Mouse (Mus musculus): ENCODE data around the gene Asic2.

Gene Asic2

GRCm38 (mm10) chr11:81602971-81603370 is 365.3 kb downstream of the Asic2 start:
- no peak for DNase-seq (ENCODE audit: low spot score)

GRCm38 (mm10) chr11:81601736-81602135 is 366.5 kb downstream of the Asic2 start:
- no peak for DNase-seq (ENCODE audit: low spot score)

GRCm38 (mm10) chr11:81597601-81598000 is 370.7 kb downstream of the Asic2 start:
- no peak for DNase-seq (ENCODE audit: low spot score)

- DNase-seq (ENCODE audit: low spot score), result no peak
These were observed 373.0 kb downstream of the Asic2 start for GRCm38 (mm10) chr11:81595235-81595634.

GRCm38 (mm10) chr11:81592776-81593175 is 375.5 kb downstream of the Asic2 start:
- no peak for DNase-seq (ENCODE audit: low spot score)

GRCm38 (mm10) chr11:81590911-81591310 is 377.3 kb downstream of the Asic2 start:
- DNase-seq (ENCODE audit: low spot score), result no peak

- DNase-seq (ENCODE audit: low spot score), result no peak
These were observed 379.6 kb downstream of the Asic2 start for GRCm38 (mm10) chr11:81588630-81589029.

GRCm38 (mm10) chr11:81587942-81588341 is 380.3 kb downstream of the Asic2 start:
- DNase-seq (ENCODE audit: low spot score), result no peak

- DNase-seq (ENCODE audit: low spot score), result no peak
These were observed 381.1 kb downstream of the Asic2 start for GRCm38 (mm10) chr11:81587114-81587513.

GRCm38 (mm10) chr11:81584506-81584905 is 383.8 kb downstream of the Asic2 start:
- DNase-seq (ENCODE audit: low spot score), result no peak

- DNase-seq (ENCODE audit: low spot score), result no peak
These were observed 385.1 kb downstream of the Asic2 start for GRCm38 (mm10) chr11:81583195-81583594.

GRCm38 (mm10) chr11:81582161-81582560 is 386.1 kb downstream of the Asic2 start:
- DNase-seq (ENCODE audit: low spot score), result no peak

GRCm38 (mm10) chr11:81579753-81580152 is 388.5 kb downstream of the Asic2 start:
- DNase-seq (ENCODE audit: low spot score), result no peak

GRCm38 (mm10) chr11:81570406-81570805 is 397.9 kb downstream of the Asic2 start:
- no peak for DNase-seq (ENCODE audit: low spot score)

- DNase-seq (ENCODE audit: low spot score), result no peak
These were observed 403.4 kb downstream of the Asic2 start for GRCm38 (mm10) chr11:81564857-81565256.

- DNase-seq (ENCODE audit: low spot score), result no peak
These were observed 407.9 kb downstream of the Asic2 start for GRCm38 (mm10) chr11:81560374-81560773.

GRCm38 (mm10) chr11:81543189-81543588 is 425.1 kb downstream of the Asic2 start:
- DNase-seq (ENCODE audit: low spot score), result no peak

GRCm38 (mm10) chr11:81535121-81535717 is 433.0 kb downstream of the Asic2 start:
- DNase-seq (ENCODE audit: low spot score), result no peak

- no peak for DNase-seq (ENCODE audit: low spot score)
These were observed 433.6 kb downstream of the Asic2 start for GRCm38 (mm10) chr11:81534686-81535085.

- DNase-seq (ENCODE audit: low spot score), result no peak
These were observed 436.4 kb downstream of the Asic2 start for GRCm38 (mm10) chr11:81531906-81532305.

GRCm38 (mm10) chr11:81522927-81523326 is 445.3 kb downstream of the Asic2 start:
- DNase-seq (ENCODE audit: low spot score), result no peak

GRCm38 (mm10) chr11:81521881-81522280 is 446.4 kb downstream of the Asic2 start:
- DNase-seq (ENCODE audit: low spot score), result no peak

- DNase-seq (ENCODE audit: low spot score), result no peak
These were observed 450.0 kb downstream of the Asic2 start for GRCm38 (mm10) chr11:81518001-81518955.

Measured in T-cell, adult 2 months (primary cell).